Mouse (Mus musculus) telencephalon, adult 2 months (tissue): ENCODE measurements around the gene Itga2.

ENCODE experiments used
- DNase-seq: peaks from one replicate; pipeline ENCODE4 v3.0.0-alpha.2; 2011; ENCODE audit warnings: low read depth, low spot score

Gene Itga2

DNA sequence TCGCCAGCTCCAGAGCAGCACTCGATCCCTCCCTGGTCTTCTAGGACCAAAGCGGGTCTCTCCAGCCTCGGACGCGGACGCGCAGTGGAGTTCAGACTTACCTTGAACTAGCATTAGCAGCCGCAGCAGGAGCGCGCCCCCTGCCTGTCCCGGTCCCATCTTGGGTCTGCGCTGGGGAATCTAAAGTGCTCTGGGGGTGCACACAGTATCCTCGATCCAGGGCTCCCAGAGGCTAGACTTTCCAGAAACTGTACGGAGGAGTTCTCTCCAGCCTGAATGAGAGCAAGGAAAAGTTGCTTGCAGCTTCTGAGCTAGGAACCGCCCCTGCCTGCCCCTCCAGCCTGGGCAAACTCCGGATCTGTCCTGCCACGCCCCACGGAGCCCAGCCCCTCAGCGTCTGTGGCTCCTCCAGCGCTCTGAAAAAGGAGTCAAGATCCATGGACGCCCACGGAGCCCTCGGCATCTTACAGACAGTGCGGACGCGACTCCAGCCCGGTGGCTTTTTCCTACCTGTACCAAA lies at the start of gene Itga2:
Gene Itga2 (minus strand): TSS at position 326 of the 520 bp plus-strand sequence.
- no peak for DNase-seq

DNA sequence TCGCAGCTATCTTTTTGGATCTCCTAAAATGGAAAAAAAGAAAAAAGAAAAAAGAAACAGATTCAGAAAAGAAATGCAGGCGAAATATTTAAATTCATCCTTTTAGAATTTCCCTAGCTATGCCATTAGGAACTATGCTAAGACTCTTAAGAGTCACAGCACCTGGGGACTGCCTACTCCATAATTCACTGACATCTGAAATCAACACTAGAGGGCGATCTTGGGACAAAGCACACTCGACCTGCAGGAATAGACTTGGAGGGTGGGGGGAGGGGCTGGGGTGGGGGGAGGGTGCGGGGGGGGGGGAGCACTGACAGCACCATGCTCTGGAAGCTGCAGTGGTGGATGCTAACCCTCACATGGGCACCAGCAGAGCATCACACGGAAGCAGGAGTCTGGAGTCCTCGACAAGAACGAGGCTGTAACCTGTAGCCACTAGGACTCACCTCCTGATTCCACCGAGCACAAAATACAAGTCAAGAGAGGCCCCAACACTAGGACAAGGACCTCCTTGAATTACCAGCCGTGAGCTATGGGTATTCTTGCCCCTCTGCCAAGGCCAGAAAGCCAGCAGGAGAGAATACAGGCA lies 49.0 kb upstream of the Itga2 start:
- no peak for DNase-seq

DNA sequence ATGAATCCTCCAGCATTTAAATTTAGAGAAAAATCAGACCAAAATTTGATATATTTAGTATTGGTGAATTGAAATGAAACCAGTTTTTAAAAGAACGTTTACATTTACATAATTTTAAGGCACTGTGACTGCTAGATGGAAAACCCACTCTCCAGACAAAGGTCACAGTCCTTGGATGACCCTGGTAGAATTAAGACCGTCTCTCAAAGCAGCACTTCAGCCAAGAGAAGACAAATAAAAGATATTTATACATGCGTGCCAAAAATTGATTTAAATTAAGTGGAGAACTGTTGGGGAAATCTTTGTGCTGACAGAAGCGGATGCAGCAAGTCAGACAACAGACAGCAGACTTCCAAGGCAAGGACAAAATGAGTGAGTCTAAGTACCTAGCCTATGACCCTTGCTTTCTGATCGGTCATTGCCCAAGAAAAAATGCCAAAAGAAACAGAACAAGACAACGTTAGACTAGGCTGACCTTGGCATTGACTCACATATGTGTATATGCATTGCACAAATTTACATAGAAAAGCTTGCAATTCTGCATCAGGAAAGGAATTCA lies 42.7 kb upstream of the Itga2 start:
- DNase-seq, result no peak

DNA sequence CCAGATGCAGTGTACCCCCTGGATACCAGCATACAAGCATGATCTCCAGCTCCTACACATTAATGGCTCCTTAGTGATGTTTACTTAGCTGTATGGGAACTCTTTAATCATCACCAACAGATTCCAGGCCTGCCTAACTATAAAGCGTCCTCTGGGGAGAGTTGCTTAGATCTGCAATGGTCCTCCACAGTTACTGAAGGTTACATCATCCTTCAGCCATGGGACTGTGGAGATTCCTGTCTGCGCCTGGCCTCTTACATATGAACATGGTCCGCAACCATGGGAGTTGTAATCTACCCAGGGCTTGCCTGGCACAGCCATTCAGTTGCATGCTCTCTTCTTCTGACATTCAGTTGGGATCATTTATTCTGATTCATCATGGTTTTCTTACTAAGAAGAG lies 40.0 kb upstream of the Itga2 start:
- no peak for DNase-seq

DNA sequence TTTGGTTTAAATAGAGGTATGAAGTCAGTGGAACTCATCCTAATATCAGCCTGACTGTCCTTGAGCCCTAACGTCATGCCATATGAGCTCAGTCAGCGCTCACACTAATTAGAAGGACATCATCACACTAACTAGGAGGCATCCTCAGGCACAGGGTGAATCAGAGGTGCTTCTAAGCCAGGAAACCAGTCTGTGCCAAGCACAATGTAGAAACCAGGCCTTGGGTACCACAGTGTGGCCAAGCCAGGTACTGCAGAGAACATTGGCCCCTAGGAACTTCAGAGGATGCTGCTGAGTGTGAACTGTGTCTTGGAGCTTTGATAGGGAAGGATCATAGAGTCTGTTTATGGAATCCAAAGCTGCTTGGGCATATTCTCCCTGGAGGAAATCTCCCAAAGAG lies 32.3 kb upstream of the Itga2 start:
- DNase-seq, result peak; percentile 50

- no peak for DNase-seq
These were observed 22.6 kb upstream of the Itga2 start for GRCm38 (mm10) chr13:114954516-114954915.

- no peak for DNase-seq
These were observed 1.6 kb upstream of the Itga2 start for GRCm38 (mm10) chr13:114933541-114933940.

DNA sequence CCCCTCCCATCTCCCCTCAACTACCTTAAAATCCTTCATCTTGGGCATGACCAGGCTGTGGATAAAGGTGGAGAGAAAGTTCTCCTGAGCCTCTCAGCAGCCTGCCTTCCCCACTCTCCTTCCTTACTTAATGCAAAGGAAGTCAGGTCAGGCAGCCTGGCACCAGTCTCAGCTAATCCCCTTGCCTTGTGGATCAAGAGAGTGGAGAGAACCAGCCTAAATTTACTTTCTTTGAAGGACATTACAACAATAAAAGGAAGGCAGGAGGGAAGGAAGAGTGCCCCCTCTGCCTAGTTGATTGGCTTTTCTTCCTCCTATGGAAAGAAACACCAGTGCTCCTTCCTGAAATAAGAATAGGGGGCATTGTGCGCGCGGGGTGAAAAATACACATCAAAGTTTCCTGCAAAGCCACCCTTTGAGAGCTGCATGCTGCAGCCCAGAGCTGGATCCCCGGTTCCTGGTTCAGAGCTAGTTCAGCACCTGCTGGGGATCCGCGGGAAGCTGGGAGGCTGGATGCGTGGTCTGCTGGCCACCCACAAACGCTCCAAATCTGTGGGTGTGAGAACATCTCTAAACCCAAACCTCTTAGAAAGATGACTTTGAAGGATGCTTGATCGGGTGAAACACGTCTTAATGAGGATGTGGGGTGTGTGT lies 777 bp downstream of the Itga2 start:
- DNase-seq, result no peak

- DNase-seq, result no peak
These were observed 7.1 kb downstream of the Itga2 start for GRCm38 (mm10) chr13:114924785-114925184.

GRCm38 (mm10) chr13:114923331-114923730 lies 8.6 kb downstream of the Itga2 start:
- no peak for DNase-seq

GRCm38 (mm10) chr13:114915767-114916166 lies 16.1 kb downstream of the Itga2 start:
- DNase-seq, result no peak

DNA sequence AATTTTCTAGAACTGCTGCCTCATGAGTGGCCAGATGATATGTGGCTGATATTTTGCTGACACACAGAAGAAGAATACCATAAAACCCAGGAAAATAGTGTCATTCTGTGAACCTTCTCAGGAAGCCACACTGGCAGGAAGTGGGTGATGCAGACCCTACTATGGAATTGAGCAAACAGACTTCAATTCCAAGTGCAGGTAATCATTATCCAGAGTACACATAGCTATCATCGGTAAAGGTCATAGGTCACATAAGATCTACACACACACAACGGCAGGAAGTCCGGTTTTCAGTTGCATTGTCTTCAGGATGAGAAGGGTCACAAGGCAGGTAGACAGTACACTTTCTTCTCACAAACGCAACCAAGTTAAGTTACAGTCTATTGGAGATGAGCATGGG lies 16.9 kb downstream of the Itga2 start:
- DNase-seq, result no peak

GRCm38 (mm10) chr13:114914559-114914958 lies 17.3 kb downstream of the Itga2 start:
- no peak for DNase-seq

DNA sequence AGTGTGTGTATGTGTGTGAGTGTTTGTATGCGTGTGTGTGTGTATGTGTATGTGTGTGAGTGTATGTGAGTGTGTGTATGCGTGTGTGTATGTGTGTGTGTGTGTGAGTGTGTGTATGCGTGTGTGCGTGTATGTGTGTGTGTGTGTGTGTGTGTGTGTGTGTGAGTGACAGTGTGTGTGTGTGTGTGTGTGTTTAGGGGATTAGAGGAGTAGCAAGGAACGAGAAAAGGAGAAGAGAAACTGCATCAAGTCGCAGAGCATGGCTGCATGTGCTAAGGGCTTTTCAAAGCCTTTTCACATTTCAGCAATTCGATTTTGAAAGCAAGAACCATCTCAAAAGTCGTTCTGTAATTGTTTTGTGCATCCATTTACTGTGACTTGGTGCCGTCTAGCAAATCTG lies 21.3 kb downstream of the Itga2 start:
- no peak for DNase-seq

DNA sequence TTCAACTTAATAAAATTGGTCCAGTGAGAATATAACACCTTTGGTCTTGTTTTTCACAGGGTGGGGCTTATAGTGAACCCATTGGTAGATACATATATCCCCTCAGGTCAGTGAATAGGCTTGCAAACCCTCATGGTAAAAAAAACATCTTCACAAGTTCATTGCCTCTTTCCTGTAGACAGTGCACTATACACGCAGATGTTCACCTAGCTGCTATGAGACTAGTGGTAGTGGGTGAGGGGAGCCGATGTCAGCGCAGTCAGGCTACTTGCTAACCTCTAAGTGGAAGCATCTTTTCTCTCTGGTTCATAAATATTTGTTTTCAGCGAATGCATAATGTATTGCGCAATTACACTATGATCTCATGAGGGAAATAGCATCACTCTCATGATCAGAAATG lies 22.4 kb downstream of the Itga2 start:
- DNase-seq, result no peak

DNA sequence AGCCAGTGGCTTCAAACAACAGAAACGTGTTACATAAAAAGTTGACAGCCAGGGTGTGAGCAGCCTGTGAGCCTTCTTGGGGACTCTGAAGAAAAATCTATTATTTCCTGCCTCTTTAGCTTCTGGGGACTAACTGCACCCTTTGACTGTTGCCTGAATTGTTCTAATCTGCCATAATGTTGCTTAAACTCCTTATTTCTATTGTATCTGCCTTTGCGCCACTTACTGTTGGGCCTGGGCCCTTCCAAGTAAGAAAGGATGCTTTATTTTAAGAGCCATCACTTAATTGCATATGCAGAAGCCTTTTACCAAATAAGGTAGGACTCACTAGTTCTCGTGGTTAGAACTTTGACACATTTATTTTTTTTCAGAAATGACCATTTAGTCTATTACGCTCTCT lies 24.0 kb downstream of the Itga2 start:
- DNase-seq, result no peak

- DNase-seq, result no peak
These were observed 35.0 kb downstream of the Itga2 start for GRCm38 (mm10) chr13:114896751-114897386.

- no peak for DNase-seq
These were observed 36.0 kb downstream of the Itga2 start for GRCm38 (mm10) chr13:114895896-114896295.

GRCm38 (mm10) chr13:114894718-114895117 lies 37.2 kb downstream of the Itga2 start:
- DNase-seq, result no peak

DNA sequence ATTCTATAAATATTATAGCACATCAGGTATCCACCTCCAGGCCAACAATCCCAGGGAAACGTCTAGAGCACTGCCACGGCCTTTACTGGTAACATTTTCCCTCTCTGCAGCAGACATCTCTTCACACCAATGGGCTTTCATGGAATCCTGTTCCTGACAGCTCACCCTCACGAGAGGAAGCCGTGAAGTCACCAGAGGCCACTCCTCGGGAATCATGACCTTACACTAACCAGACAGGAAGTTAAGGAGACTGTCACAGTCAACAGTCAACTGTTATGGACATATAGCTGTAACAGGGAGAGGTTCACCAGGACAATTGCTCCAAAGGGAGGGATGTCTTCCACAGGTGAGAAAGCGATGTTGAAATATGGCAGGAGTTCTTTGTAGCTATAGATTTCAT lies 40.2 kb downstream of the Itga2 start:
- DNase-seq, result no peak

DNA sequence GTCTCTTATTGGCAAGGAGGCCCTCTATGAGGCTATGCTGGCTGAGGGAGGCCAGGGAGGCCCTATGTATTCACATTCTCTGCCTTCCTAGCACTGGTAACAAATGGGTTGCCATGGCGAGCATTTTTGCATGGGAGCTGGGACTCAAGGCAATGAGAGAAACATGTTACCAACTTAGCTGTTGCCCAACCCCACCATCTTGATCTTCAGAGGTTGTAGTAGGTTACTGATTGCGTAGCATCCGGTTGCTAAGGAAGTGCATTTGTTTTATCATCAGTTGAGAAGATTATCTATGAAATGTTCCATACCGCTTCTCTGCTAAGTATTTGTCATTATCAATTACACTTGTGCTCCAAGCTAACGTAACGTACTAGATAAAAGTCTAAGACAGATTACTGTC lies 44.2 kb downstream of the Itga2 start:
- DNase-seq, result no peak

DNA sequence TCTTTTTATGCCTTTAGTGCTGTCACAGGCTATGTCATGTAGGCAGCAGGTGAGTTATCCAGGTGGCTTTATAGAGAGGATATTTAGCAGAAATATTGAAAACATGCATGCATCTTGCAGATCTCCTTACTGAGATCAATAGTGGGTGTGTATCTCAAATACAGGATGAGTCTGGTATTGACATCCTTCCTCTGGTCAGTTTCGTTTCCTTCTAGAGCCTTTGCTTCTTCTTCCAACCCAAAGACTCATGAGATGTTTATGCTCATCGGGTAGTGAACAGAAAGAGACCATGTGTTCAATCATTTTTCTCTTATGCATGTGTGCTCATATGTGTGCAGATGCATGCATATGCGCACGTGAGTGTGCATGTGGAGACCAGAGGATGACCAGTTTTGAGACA lies 44.6 kb downstream of the Itga2 start:
- DNase-seq, result no peak

- DNase-seq, result no peak
These were observed 46.7 kb downstream of the Itga2 start for GRCm38 (mm10) chr13:114885171-114885570.
